Mouse (Mus musculus) heart, embryonic 14.5 days (tissue): ENCODE results near the gene Pdss2. TPM values are rescaled to one million over a fixed set of nuclear protein-coding genes. Genes with fewer than 3 reads are reported as not detected.

Experiments used
- ATAC-seq: fragments of 200-750 bp; cut with Nextera tagmentation; 2 replicates; pipeline ENCODE4 v1.8.0; 2017; ENCODE audit warnings: low read depth, moderate TSS enrichment; ENCODE audit not compliant: insufficient number of reproducible peaks, insufficient read depth, low FRiP score
- H3K27ac ChIP-seq, 2 experiments: fragments of 200-500 bp in 1 of 2; fragments of 300-500 bp in 1 of 2; sonication (generic) in 1 of 2; replicated peaks in 1 of 2; 2 replicates each; pipeline ENCODE4 v1.5.1; 2012 to 2014; ENCODE audit warnings: low read depth in 2 of 2, low read length in 2 of 2, control low read depth in 1 of 2, mild to moderate bottlenecking in 1 of 2, mixed read lengths in 1 of 2; ENCODE audit not compliant: control insufficient read depth in 1 of 2, insufficient read depth in 1 of 2
- H3K27me3 ChIP-seq: fragments of 300-500 bp; sonication (generic); 2 replicates; pipeline ENCODE4 v1.6.1; 2014; ENCODE audit warnings: mild to moderate bottlenecking, low read length, control low read depth; ENCODE audit not compliant: control insufficient read depth, insufficient read depth
- H3K36me3 ChIP-seq: fragments of 300-500 bp; sonication (generic); 2 replicates; pipeline ENCODE4 v1.6.1; 2014; ENCODE audit warnings: mild to moderate bottlenecking, control low read depth, low read length, mixed read lengths; ENCODE audit not compliant: control insufficient read depth, insufficient read depth
- H3K4me1 ChIP-seq, 2 experiments: fragments of 200-500 bp in 1 of 2; fragments of 300-500 bp in 1 of 2; sonication (generic) in 1 of 2; 2 replicates each; pipeline ENCODE4 v1.6.1; 2012 to 2014; ENCODE audit warnings: low read length in 2 of 2, control low read depth in 1 of 2, mixed read lengths in 1 of 2; ENCODE audit not compliant: control insufficient read depth in 2 of 2, insufficient read depth in 2 of 2
- H3K4me2 ChIP-seq: fragments of 300-500 bp; sonication (generic); 2 replicates; pipeline ENCODE4 v1.6.1; 2014; ENCODE audit warnings: mild to moderate bottlenecking, low read length
- H3K4me3 ChIP-seq, 2 experiments: fragments of 200-500 bp in 1 of 2; fragments of 300-500 bp in 1 of 2; sonication (generic) in 1 of 2; 2 replicates each; pipeline ENCODE4 v1.5.1; 2012 to 2014; ENCODE audit warnings: low read length in 2 of 2, mild to moderate bottlenecking in 2 of 2, control low read depth in 1 of 2, low read depth in 1 of 2, moderate library complexity in 1 of 2; ENCODE audit not compliant: control insufficient read depth in 1 of 2, insufficient read depth in 1 of 2
- H3K9ac ChIP-seq: fragments of 300-500 bp; sonication (generic); 2 replicates; pipeline ENCODE4 v1.6.1; 2014; ENCODE audit warnings: mild to moderate bottlenecking, low read length
- H3K9me3 ChIP-seq: fragments of 300-500 bp; sonication (generic); 2 replicates; pipeline ENCODE4 v1.6.1; 2016; ENCODE audit warnings: low read length, control low read depth; ENCODE audit not compliant: control insufficient read depth
- WGBS: fragments of 180-500 bp; shearing (Covaris S2); extraction: QIAGEN DNeasy Blood & Tissue Kit; methylation state at CpG from one replicate; pipeline ENCODE4 v1.1.7; 2014; 5-methylcytosine and 5-hydroxymethylcytosine counted together
- polyA plus RNA-seq: library from polyadenylated mRNA; unstranded; fragments of >200 nt; fragmentation: Nextera tagmentation; extraction: Ambion mirVana; gene quantifications from 2 replicates; pipeline ENCODE4 v1.2.1, GENCODE M21; 2014

Gene Pdss2
- polyA plus RNA-seq, 1 experiment from 2014 or later, result 11.1 TPM

DNA sequence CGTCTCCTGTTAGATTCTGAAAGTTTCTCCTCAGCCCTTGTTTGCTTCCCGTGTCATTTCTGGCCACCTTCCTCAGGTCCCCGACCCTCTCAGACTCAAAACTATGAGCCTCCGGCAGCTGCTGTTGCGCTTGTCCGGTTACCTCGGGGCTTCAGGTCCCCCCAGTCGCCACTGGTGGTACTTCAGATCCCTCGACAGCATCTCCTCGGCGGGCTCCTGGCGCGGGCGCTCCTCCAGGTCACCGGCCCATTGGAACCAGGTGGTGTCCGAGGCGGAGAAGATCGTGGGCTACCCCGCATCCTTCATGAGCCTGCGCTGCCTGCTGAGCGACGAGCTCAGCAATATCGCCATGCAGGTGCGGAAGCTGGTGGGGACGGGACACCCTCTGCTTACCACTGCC, 373 bp downstream of the Pdss2 start:
- Histone ChIP-seq H3K4me3 (peak overlapping the region; percentile 80 to 99), H3K36me3 (no peaks in the 10 kb centered on the region), H3K4me2 (peak overlapping the region; percentile 95), H3K27ac (peak overlapping the region; percentile 86 to 93), H3K9me3 (no peaks in the 10 kb centered on the region), H3K9ac (peak overlapping the region; percentile 95), H3K27me3 (no peaks in the 10 kb centered on the region), H3K4me1 (peaks cover 0 to 5% of the 10 kb centered on the region in 2 experiments; a peak in 2 of 4 replicates)
- peak; percentile 5; the same call in 1 of the 2 replicates for ATAC-seq
- WGBS, result under 1% methylated on average over 25 of the region's 25 CpGs

DNA sequence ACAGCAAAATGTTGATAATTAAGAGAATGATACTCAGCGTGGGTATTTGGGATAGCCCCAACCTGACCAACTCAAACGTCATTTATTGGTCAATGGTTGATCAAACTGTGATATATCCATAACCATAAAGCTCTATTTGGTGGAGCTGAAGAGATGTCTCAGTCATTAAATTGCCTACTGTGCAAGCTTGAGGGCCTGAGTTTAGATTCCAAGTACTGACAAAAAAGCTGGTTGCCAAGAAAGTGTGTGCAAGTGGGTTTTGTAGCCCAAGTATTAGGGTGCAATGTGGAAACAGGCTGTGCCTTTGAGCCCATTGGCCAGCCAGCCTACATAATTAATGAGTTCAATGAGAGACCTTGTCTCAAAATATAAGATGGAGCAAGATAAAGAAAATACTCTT, 2.1 kb downstream of the Pdss2 start:
- Histone ChIP-seq H3K27me3 (no peaks in the 10 kb centered on the region), H3K9ac (no peak overlapping the region), H3K4me1 (peaks cover 0 to 5% of the 10 kb centered on the region in 2 experiments; a peak in 2 of 4 replicates), H3K9me3 (no peaks in the 10 kb centered on the region), H3K36me3 (no peaks in the 10 kb centered on the region), H3K4me2 (no peak overlapping the region), H3K27ac (no peak overlapping the region), H3K4me3 (no peak overlapping the region)
- 87% methylated on average over 2 of the region's 2 CpGs for whole genome bisulfite sequencing
- no peak for ATAC-seq

DNA sequence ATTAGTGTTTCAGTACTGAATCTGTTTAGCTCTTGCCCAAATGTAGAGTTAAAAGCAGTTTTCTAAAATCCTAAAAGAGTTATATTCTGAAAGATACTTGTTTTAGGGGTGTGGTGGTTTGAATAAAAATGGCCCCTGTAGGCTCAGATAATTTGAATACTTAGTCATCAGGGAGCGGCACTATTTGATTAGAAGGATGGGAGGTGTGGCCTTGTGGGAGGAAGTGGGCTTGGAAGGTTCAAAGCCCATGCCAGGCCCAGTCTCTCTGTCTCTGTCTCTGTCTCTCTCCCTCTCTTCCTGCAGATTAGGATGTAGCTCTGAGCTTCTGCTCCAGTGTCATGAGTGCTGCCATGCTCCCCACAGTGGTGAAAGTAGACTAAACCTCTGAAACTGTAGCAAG, 5.1 kb downstream of the Pdss2 start:
- no peak for ATAC-seq
- Histone ChIP-seq H3K27ac (no peak overlapping the region), H3K9me3 (no peaks in the 10 kb centered on the region), H3K4me2 (no peak overlapping the region), H3K4me1 (peaks cover 0 to 3% of the 10 kb centered on the region in 2 experiments; a peak in 2 of 4 replicates), H3K4me3 (no peak overlapping the region), H3K9ac (no peak overlapping the region), H3K36me3 (no peaks in the 10 kb centered on the region), H3K27me3 (no peaks in the 10 kb centered on the region)
- WGBS, result 81% methylated on average over 1 of the region's 1 CpGs

DNA sequence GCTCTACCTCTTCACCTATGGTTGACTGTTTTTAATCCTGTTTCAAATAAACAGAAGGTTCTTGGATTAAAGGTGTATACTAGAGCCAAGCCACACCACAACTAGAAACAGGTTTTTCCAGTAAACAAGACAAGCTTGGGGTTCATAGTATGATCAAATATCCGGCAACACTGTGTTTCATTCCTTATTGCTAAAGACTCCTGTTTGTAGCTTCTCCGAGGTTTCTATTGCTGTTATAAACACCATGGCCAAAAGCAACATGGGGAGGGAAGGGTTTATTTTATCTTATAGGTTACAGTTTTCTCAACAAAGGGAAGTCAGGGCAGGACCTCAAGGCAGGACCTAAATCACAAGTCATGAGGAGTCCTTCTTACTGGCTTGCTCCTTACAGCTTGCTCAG, 8.0 kb downstream of the Pdss2 start:
- no peak overlapping the region for H3K4me3 ChIP-seq
- H3K27ac ChIP-seq, result no peak overlapping the region
- H3K27me3 ChIP-seq, result no peaks in the 10 kb centered on the region
- H3K4me1 ChIP-seq, result no peaks in the 10 kb centered on the region
- 80% methylated on average over 2 of the region's 2 CpGs for WGBS
- ATAC-seq, result no peak
- no peaks in the 10 kb centered on the region for H3K36me3 ChIP-seq
- H3K9me3 ChIP-seq, result no peaks in the 10 kb centered on the region
- H3K4me2 ChIP-seq, result no peak overlapping the region
- H3K9ac ChIP-seq, result no peak overlapping the region

DNA sequence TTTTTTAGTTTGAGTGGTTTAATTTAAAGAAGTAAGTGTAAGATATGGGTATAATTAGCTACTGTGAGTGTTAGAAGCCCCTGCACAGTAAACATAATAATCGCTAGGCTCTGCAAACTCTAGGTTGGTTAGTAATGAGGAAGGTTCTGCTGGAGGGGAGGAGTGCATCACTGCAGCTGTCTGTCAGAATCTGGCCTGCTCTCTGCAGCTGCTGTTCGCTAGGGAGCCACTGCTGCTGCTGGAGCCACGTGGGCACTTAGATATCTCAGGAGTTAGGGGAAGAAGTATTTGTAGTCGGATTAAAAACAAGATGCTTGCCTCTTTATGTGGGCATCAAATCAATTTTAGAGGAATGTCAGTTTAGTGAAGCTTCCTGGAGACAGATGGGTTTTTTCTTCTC, 13.2 kb downstream of the Pdss2 start:
- H3K4me2 ChIP-seq, result no peak overlapping the region
- H3K27ac ChIP-seq, result no peak overlapping the region
- no peak overlapping the region for H3K9ac ChIP-seq
- H3K27me3 ChIP-seq, result no peaks in the 10 kb centered on the region
- no peak for ATAC-seq
- H3K9me3 ChIP-seq, result no peaks in the 10 kb centered on the region
- H3K4me3 ChIP-seq, result no peak overlapping the region
- H3K4me1 ChIP-seq, result peaks cover 0 to 3% of the 10 kb centered on the region in 2 experiments; a peak in 1 of 4 replicates
- H3K36me3 ChIP-seq, result no peaks in the 10 kb centered on the region
- 48% methylated on average over 4 of the region's 4 CpGs for WGBS

DNA sequence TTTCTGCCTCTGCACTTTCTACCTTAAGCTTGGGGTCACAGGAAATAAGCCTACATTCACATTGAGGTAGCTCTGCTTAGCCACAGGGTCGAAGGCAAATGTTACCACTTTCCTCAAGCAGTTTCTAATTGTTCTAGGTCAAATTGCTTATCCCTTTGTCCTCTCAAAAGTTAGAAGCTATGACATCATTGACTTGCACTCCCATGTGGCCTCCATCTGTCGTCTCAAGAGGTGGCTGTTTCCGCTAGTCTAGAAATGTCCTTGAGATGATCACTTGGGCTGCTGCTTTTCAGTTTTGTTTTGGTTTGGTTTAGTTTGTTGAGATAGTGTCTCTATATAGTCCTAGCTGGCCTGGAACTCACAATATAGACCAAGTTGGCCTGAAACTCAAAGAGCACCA, 13.7 kb downstream of the Pdss2 start:
- Histone ChIP-seq H3K4me3 (no peak overlapping the region), H3K9me3 (0 out of 2 replicates have a peak, but pooled peaks cover 5% of the 10 kb centered on the region), H3K36me3 (no peaks in the 10 kb centered on the region), H3K4me2 (no peak overlapping the region), H3K27ac (no peak overlapping the region), H3K4me1 (peaks cover 0 to 3% of the 10 kb centered on the region in 2 experiments; a peak in 1 of 4 replicates), H3K9ac (no peak overlapping the region), H3K27me3 (no peaks in the 10 kb centered on the region)
- ATAC-seq, result no peak
- 61% methylated on average over 3 of the region's 3 CpGs for WGBS

DNA sequence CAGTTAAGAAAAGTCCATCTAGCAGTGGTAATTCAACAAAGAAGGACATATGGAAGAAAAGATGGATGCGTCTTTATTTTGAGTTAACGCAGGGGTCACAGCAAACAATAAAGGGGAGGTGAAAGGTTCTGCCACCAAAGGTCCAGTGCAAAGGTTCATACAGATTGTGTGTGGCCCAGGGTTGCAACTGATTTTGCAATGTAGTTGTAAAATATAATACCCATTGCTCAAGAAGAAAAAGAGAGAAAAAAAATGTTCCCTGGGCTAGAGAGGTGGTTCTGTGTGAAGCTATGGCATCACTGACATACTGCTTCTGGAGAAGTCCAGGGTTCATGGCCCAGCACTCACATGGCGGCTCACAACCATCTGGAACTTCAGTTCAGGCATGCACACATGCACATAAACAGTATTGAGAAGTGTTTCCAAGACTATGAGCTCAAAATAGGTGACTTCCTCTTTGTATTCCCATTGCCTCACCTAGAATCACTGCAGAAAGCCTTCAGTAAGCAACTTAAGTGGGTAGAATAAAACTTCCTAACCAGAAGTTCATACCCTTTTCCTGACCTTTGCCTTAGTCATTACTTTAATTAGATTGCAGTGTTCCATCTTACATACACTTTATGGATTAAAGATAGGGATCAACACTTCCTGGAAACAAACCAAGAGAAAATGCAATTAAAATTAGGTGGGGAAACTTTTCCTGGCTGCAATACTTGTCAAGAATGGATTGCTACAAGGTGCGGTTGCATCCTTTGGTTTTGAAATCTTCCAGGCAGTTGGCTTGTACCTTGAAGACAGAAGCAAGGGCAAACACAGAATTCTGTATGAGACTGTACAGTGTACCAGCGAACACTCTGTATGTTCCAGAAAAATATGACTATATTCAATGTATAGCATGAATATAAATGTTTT, 14.7 kb downstream of the Pdss2 start:
- no peak for ATAC-seq
- Histone ChIP-seq H3K4me3 (no peak overlapping the region), H3K4me1 (peaks cover 0 to 3% of the 10 kb centered on the region in 2 experiments; a peak in 1 of 4 replicates), H3K9me3 (0 out of 2 replicates have a peak, but pooled peaks cover 7% of the 10 kb centered on the region), H3K27ac (no peak overlapping the region), H3K27me3 (no peaks in the 10 kb centered on the region), H3K9ac (no peak overlapping the region), H3K4me2 (no peak overlapping the region), H3K36me3 (no peaks in the 10 kb centered on the region)
- 91% methylated on average over 5 of the region's 5 CpGs for WGBS
